Mouse (Mus musculus) right cerebral cortex, adult 2 months (tissue): Measurements from ENCODE around the gene Sell.
"Not testable (repeated sequence)": the region's sequence is repeated elsewhere in the genome, so short reads cannot be mapped to it uniquely, and the experiment has no call there.

Experiments used
- DNase-seq, 2 experiments: peaks; one replicate each; pipeline ENCODE4 v3.0.0; 2021 to 2022; ENCODE audit warnings: low spot score in 2 of 2

Sell gene

DNA sequence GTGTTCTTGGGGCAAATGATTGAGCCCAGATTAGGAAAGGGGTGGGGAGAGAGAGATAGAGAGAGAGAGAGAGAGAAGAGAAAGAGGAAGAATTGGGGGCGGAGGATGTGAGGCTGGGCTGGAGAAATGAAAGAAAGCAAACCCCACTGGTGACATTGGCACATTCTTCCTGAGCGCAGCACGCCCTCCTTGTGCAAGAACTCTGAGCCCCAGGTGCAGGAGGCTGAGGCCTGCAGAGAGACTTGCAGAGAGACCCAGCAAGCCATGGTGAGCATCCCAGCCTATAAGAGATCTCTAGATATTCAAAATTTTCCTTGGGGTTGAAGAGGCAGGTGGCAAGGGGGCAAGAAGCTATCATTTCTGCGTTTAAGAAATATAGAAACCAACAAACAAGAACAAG is at the start of gene Sell:
Gene Sell, plus strand, starts transcription at position 58 of the 400 bp plus-strand sequence.
- no peak for DNase-seq

GRCm38 (mm10) chr1:164014616-164015015 is 47.2 kb upstream of the Sell start:
- no peak for DNase-seq

- DNase-seq, result no peak
These were observed 43.4 kb upstream of the Sell start for GRCm38 (mm10) chr1:164018221-164018896.

DNA sequence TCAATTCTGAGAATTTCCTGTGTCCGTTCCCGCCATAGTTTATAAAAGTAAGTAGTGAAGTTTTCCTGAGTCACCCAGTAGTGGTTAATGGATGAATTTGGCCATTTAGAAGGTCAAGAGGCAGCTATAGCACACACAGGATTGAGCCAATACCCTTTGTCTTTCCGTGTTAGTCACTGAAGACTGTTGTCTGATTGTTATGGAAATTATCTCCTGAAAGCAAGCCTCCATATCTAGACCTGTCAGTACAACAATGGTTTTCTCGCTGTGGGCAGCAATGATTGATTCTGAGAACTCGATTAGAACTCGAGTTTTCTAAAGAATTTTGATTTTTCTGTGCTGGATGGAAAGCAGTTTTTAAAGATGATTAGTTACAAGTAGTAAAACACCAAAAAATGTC is 42.0 kb upstream of the Sell start:
- DNase-seq, result no peak

DNA sequence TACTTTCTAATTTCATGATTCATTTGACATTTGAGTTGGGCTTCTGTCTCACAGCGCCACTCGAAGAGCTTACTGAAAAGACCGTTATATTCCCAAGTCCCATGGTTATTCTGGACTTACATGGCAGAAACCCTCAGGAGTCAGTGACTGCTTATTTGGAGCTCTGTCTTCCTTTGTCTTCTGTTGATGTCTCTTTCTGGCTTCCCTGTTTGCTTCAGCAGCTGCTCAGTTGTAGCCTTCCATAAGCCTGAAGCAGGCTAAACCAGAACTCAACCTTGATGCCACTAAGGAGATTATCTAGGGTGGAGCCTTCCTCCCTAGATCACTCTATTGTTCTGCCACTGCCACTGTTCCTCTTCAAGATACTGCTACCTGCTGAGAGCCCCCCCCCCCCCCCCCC is 41.0 kb upstream of the Sell start:
- not testable (repeated sequence) for DNase-seq

GRCm38 (mm10) chr1:164022106-164022505 is 39.7 kb upstream of the Sell start:
- not testable (repeated sequence) for DNase-seq

DNA sequence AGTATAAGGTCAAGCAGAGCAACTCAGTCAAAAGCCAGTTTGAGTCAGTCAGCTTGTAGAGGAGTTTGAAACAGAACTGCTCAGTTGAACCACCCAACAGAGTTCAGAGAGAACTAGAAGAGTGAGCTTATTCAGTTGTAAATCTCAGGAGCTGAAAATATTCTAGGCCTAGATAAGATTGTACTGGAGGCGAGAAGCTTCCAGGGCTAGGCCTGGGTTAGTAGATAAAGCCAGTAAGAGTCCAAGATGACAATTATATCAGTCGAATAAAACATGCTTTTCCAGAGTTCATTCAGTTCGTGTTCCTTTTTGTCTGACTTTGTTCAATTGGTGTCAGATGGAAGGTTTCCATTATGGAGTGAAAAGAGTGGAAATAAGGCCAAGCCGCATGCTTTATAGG is 36.1 kb upstream of the Sell start:
- DNase-seq, result no peak

GRCm38 (mm10) chr1:164027416-164027815 is 34.4 kb upstream of the Sell start:
- no peak for DNase-seq

DNA sequence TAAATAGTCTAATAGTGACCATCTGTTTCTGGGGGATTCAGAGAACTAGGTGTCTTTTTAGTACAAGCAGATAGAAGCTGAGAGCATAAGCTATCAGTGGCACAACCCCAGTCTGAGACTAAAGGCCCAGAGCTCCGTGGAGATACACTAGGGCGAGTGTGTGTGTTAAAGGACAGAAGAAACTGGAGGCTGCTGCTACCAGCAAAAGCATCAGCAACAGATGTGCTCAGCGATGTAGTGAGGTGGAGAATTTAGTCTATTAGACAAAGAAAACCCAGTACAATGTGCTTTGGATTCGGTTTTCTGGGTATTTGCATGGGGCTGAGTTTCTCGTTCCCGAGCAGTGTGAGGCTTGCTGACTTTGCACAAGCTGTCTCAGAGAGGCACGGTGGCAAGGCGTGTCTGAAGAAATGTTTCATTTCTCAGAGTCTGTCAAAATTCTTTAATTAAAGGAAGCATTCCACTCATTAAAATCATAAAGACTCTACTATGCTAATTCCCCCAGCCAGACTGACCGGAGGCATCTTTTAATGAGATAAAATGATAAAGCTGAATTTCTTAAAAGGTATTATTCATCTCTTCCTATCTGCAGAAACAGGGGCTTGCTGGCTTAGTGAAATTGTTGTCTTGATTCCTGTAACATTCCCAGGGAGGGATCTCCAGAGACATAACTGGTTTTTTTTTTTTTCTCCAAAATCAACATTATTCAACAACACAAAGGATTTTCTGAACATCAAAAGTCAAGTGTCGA is 21.2 kb upstream of the Sell start:
- no peak for DNase-seq

- DNase-seq, result no peak
These were observed 18.2 kb upstream of the Sell start for GRCm38 (mm10) chr1:164043549-164043948.

- no peak for DNase-seq
These were observed 13.8 kb upstream of the Sell start, which contains the start of gene Sele for GRCm38 (mm10) chr1:164047934-164048333. Sele (plus strand) TSS chr1:164048234.

GRCm38 (mm10) chr1:164053561-164053960 is 8.2 kb upstream of the Sell start:
- no peak for DNase-seq

DNA sequence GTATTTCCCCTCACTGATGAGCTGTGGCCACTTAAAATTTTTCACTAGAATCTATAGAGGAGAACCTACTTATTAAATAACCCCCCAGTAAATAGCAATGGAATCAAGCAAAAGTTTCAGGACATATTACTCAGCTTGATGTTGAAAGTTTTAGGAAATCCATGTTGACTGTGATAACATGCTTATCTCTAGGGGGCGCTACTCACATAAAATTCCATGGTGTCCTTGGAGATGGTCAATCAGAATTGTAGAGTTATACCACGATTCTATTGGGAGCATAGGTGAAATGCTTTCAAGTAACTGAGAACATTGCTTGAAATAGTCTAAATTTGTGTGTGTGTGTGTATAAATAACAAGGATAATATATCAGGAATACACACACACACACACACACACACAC is 7.0 kb upstream of the Sell start:
- DNase-seq, result no peak

- DNase-seq, result no peak
These were observed 1.7 kb upstream of the Sell start for GRCm38 (mm10) chr1:164060071-164060470.

DNA sequence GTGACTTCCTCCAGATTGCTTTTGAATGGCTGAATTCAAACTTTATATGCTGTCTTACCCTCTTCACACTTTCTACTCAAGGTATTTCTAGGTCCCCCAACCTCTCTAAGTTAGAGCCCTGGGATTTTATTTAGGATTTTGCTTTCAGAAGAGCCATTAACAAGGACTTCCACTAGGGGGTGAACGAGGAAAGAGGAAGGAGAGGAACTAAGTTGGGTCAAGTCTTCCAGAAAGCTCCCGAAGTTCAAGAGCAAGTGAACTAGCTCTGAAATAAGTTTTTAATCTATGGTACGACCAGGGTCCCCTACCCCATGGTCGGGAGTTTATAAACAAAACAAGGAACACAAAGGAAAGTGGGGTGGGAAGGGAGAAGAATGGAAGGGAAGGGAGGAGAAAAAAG is 504 bp upstream of the Sell start:
- DNase-seq, result peak in 1 of 2 experiments; percentile 14

- no peak for DNase-seq
These were observed 1.1 kb downstream of the Sell start for GRCm38 (mm10) chr1:164062856-164063255.

GRCm38 (mm10) chr1:164063745-164064144 is 2.0 kb downstream of the Sell start:
- DNase-seq, result no peak

- DNase-seq, result no peak
These were observed 7.5 kb downstream of the Sell start for GRCm38 (mm10) chr1:164069261-164069660.

DNA sequence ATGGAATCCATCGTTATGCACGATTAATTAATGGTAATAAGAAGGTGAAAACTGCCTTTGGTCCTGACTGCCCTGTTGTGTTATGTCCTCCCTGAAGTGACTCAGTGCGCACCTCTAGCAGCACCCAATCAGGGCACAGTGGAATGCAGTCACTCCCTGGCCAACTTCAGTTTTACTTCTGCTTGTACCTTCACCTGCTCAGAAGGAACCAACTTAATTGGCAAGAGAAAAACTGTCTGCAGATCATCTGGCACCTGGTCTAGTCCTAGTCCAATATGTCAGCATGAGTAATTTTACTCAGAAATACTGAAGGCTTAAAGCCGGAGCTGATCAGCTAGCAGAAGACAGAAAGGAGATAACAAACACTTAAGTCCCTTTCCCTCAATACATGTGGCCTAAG is 8.7 kb downstream of the Sell start:
- DNase-seq, result no peak

- no peak for DNase-seq
These were observed 9.3 kb downstream of the Sell start for GRCm38 (mm10) chr1:164071111-164071510.

GRCm38 (mm10) chr1:164072001-164072400 is 10.2 kb downstream of the Sell start:
- DNase-seq, result no peak

DNA sequence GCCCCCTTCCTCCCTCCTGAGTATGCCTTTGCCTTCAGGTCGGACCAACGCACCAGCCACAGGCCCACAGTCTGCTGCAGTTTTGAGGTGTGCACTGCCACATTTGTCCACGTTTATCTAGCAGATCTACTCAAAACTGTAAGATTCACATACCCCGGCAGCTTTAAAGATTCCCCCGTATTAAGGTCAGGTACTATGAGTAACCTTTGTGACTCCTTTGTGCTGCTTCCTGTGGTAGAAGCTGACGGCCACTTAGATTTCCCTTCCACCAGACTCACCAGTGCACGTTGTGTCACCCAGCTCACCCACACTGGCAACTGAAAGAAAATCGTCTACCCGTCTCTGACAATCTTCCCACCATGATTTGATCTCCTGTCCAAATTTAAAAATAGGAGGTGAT is 11.3 kb downstream of the Sell start:
- DNase-seq, result no peak

DNA sequence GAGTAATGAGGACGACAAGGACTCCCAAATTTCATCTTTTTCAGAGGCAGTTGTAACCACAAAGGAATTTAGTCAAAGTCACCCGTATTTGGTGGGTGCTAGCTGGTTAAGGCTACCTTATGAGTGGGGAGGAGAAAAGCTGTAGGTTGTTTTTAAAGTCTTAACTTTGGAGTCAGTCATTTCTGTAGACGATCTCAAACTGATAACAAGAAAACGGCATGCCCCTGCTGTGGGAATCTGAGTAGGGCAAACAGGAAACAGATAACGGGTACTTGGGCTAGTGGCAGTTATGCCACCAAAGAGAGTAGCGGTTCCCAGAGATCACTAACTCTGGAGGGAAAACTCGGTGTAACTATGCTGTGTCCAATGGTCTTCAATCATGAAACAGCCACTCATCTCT is 12.0 kb downstream of the Sell start:
- DNase-seq, result no peak
